Mouse (Mus musculus) kidney, embryonic 14.5 days (tissue): Measurements from ENCODE around the gene Anapc16. TPM values are rescaled to one million over a fixed set of nuclear protein-coding genes. Genes with fewer than 3 reads are reported as not detected.

Experiments
- ATAC-seq: fragments of 200-750 bp; cut with Nextera tagmentation; 2 replicates; pipeline ENCODE4 v1.8.0; 2017; ENCODE audit warnings: moderate number of reproducible peaks, mild to moderate bottlenecking, moderate TSS enrichment, moderate library complexity; ENCODE audit not compliant: low FRiP score, low TSS enrichment
- H3K27ac ChIP-seq: fragments of 300-500 bp; sonication (generic); 2 replicates; pipeline ENCODE4 v1.5.1; 2014; ENCODE audit warnings: low read depth, mild to moderate bottlenecking, low read length, moderate library complexity, mixed read lengths
- H3K27me3 ChIP-seq: fragments of 300-500 bp; sonication (generic); 2 replicates; pipeline ENCODE4 v1.6.1; 2014; ENCODE audit warnings: mild to moderate bottlenecking, low read length; ENCODE audit not compliant: control insufficient read depth, insufficient read depth
- H3K36me3 ChIP-seq: fragments of 300-500 bp; sonication (generic); 2 replicates; pipeline ENCODE4 v1.6.1; 2014; ENCODE audit warnings: low read length, mixed read lengths; ENCODE audit not compliant: control insufficient read depth, insufficient read depth
- H3K4me1 ChIP-seq: fragments of 300-500 bp; sonication (generic); 2 replicates; pipeline ENCODE4 v1.6.1; 2014; ENCODE audit warnings: low read length, mixed read lengths; ENCODE audit not compliant: control insufficient read depth, insufficient read depth
- H3K4me2 ChIP-seq: fragments of 300-500 bp; sonication (generic); replicated peaks from 2 replicates; pipeline ENCODE4 v1.6.1; 2014; ENCODE audit warnings: low read depth, mild to moderate bottlenecking, low read length
- H3K4me3 ChIP-seq: fragments of 300-500 bp; sonication (generic); 2 replicates; pipeline ENCODE4 v1.5.1; 2014; ENCODE audit warnings: mild to moderate bottlenecking, low read length
- H3K9ac ChIP-seq: fragments of 300-500 bp; sonication (generic); 2 replicates; pipeline ENCODE4 v1.6.1; 2014; ENCODE audit warnings: low read depth, mild to moderate bottlenecking, low read length, moderate library complexity
- H3K9me3 ChIP-seq: fragments of 300-500 bp; sonication (generic); 2 replicates; pipeline ENCODE4 v1.6.1; 2016; ENCODE audit warnings: low read length; ENCODE audit not compliant: control insufficient read depth
- WGBS: fragments of 180-500 bp; shearing (Covaris S2); extraction: QIAGEN DNeasy Blood & Tissue Kit; methylation state at CpG from one replicate; pipeline ENCODE4 v1.1.7; 2014; 5-methylcytosine and 5-hydroxymethylcytosine counted together
- polyA plus RNA-seq: library from polyadenylated mRNA; unstranded; fragments of >200 nt; fragmentation: Nextera tagmentation; extraction: Ambion mirVana; gene quantifications from 2 replicates; pipeline ENCODE4 v1.2.1, GENCODE M21; 2014

Gene Anapc16
- polyA plus RNA-seq, 1 experiment from 2014 or later = 106 TPM

- no peak for ATAC-seq
- WGBS = 88% methylated on average over 8 of the region's 8 CpGs
- Histone ChIP-seq H3K4me3 (no peak overlapping the region), H3K27me3 (no peaks in the 10 kb centered on the region), H3K4me2 (no peak overlapping the region), H3K27ac (no peak overlapping the region), H3K36me3 (no peaks in the 10 kb centered on the region), H3K9ac (no peak overlapping the region), H3K9me3 (no peaks in the 10 kb centered on the region), H3K4me1 (peaks cover 22% of the 10 kb centered on the region)
Measured at GRCm38 (mm10) chr10:59971813-59972212, 31.1 kb downstream of the Anapc16 start.

GRCm38 (mm10) chr10:59970450-59971062 lies 32.4 kb downstream of the Anapc16 start:
- peaks cover 25% of the 10 kb centered on the region for H3K4me1 ChIP-seq
- ATAC-seq = no peak
- H3K27ac ChIP-seq = no peak overlapping the region
- peak overlapping the region; percentile 78 for H3K4me2 ChIP-seq
- H3K27me3 ChIP-seq = no peaks in the 10 kb centered on the region
- WGBS = 22% methylated on average over 6 of the region's 6 CpGs
- H3K36me3 ChIP-seq = no peaks in the 10 kb centered on the region
- peak overlapping the region; percentile 70 for H3K9ac ChIP-seq
- no peaks in the 10 kb centered on the region for H3K9me3 ChIP-seq
- H3K4me3 ChIP-seq = peak overlapping the region; percentile 53

- peak overlapping the region; percentile 74 for H3K27ac ChIP-seq
- H3K9ac ChIP-seq = peak overlapping the region; percentile 70
- peaks cover 29% of the 10 kb centered on the region for H3K4me1 ChIP-seq
- H3K4me3 ChIP-seq = peak overlapping the region; percentile 53
- no peaks in the 10 kb centered on the region for H3K27me3 ChIP-seq
- no peaks in the 10 kb centered on the region for H3K36me3 ChIP-seq
- H3K9me3 ChIP-seq = no peaks in the 10 kb centered on the region
- WGBS = 1% methylated on average over 25 of the region's 25 CpGs
- H3K4me2 ChIP-seq = peak overlapping the region; percentile 78
- ATAC-seq = peak; percentile 15; the same call in 1 of the 2 replicates
Measured at GRCm38 (mm10) chr10:59969821-59970449, 33.0 kb downstream of the Anapc16 start.

- H3K27me3 ChIP-seq = no peaks in the 10 kb centered on the region
- no peak for ATAC-seq
- H3K4me2 ChIP-seq = no peak overlapping the region
- H3K4me3 ChIP-seq = no peak overlapping the region
- no peak overlapping the region for H3K27ac ChIP-seq
- peaks cover 23% of the 10 kb centered on the region for H3K4me1 ChIP-seq
- H3K9me3 ChIP-seq = no peaks in the 10 kb centered on the region
- H3K36me3 ChIP-seq = no peaks in the 10 kb centered on the region
- 87% methylated on average over 6 of the region's 6 CpGs for WGBS
- no peak overlapping the region for H3K9ac ChIP-seq
Measured at GRCm38 (mm10) chr10:59967309-59967942, 35.5 kb downstream of the Anapc16 start.

- no peak overlapping the region for H3K27ac ChIP-seq
- H3K9me3 ChIP-seq = no peaks in the 10 kb centered on the region
- no peak overlapping the region for H3K4me3 ChIP-seq
- no peaks in the 10 kb centered on the region for H3K36me3 ChIP-seq
- H3K4me1 ChIP-seq = peaks cover 23% of the 10 kb centered on the region
- no peak overlapping the region for H3K4me2 ChIP-seq
- no peak overlapping the region for H3K9ac ChIP-seq
- no peaks in the 10 kb centered on the region for H3K27me3 ChIP-seq
- WGBS = 91% methylated on average over 6 of the region's 6 CpGs
- ATAC-seq = no peak
Measured at GRCm38 (mm10) chr10:59966743-59967142, 36.2 kb downstream of the Anapc16 start.

- Histone ChIP-seq H3K27me3 (no peaks in the 10 kb centered on the region), H3K4me3 (no peak overlapping the region), H3K27ac (peak overlapping the region; percentile 80), H3K36me3 (no peaks in the 10 kb centered on the region), H3K4me2 (no peak overlapping the region), H3K4me1 (peaks cover 22% of the 10 kb centered on the region), H3K9ac (peak overlapping the region; percentile 14; the same call in 1 of the 2 replicates), H3K9me3 (no peaks in the 10 kb centered on the region)
- WGBS = 31% methylated on average over 8 of the region's 8 CpGs
- no peak for ATAC-seq
Measured at GRCm38 (mm10) chr10:59965788-59966187, 37.1 kb downstream of the Anapc16 start.

- peak overlapping the region; percentile 34; the same call in 1 of the 2 replicates for H3K9ac ChIP-seq
- no peaks in the 10 kb centered on the region for H3K36me3 ChIP-seq
- H3K27ac ChIP-seq = peak overlapping the region; percentile 80
- H3K4me2 ChIP-seq = peak overlapping the region; percentile 38; the same call in 1 of the 2 replicates
- H3K9me3 ChIP-seq = no peaks in the 10 kb centered on the region
- no peak overlapping the region for H3K4me3 ChIP-seq
- ATAC-seq = no peak
- H3K27me3 ChIP-seq = no peaks in the 10 kb centered on the region
- H3K4me1 ChIP-seq = peaks cover 18% of the 10 kb centered on the region
- 34% methylated on average over 9 of the region's 9 CpGs for WGBS
Measured at GRCm38 (mm10) chr10:59965362-59965695, 37.6 kb downstream of the Anapc16 start.

GRCm38 (mm10) chr10:59964504-59965361 lies 38.2 kb downstream of the Anapc16 start:
- Histone ChIP-seq H3K4me2 (peak overlapping the region; percentile 38), H3K9ac (peak overlapping the region; percentile 34; the same call in 1 of the 2 replicates), H3K36me3 (no peaks in the 10 kb centered on the region), H3K4me1 (peaks cover 15% of the 10 kb centered on the region), H3K9me3 (no peaks in the 10 kb centered on the region), H3K27ac (peak overlapping the region; percentile 80), H3K4me3 (no peak overlapping the region), H3K27me3 (no peaks in the 10 kb centered on the region)
- 3% methylated on average over 18 of the region's 23 CpGs for WGBS
- ATAC-seq = peak; percentile 74
